Mouse (Mus musculus): ENCODE measurements around the gene Srsf11.

The Srsf11 gene

DNA sequence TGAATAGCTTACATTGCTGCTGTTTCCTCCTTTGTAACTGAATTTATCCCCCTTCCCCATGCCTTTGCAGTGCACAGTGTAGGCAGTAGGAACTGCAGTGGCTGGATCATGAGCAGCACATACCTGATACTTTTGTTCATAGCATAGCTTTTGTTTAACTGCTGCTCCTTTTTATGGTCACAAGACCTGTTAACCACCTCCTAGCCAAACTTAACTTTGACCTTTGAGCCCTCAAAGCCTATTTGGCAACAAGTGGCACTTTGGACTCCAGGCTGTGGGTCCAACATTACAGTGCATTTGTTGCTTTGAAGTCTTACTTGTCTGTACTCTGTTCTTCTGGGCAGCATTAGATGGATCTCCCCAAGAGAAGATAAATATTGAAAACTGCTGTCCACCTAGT lies 43.1 kb downstream of the Srsf11 start:
- no peak for DNase-seq (ENCODE audit: extremely low spot score, low spot score)

GRCm38 (mm10) chr3:157979619-157980018 lies 56.8 kb downstream of the Srsf11 start:
- DNase-seq (ENCODE audit: extremely low spot score, low spot score), result no peak

- no peak for DNase-seq (ENCODE audit: extremely low spot score, low spot score)
These were observed 63.2 kb downstream of the Srsf11 start for GRCm38 (mm10) chr3:157973236-157973635.

GRCm38 (mm10) chr3:157971151-157971550 lies 65.3 kb downstream of the Srsf11 start:
- no peak for DNase-seq (ENCODE audit: extremely low spot score, low spot score)
